Mouse (Mus musculus) Patski (cell line): ENCODE data around the gene Ppm1e. TPM values are rescaled to one million over a fixed set of nuclear protein-coding genes. Genes with fewer than 3 reads are reported as not detected.
"Not testable (repeated sequence)": the region's sequence is repeated elsewhere in the genome, so short reads cannot be mapped to it uniquely, and the experiment has no call there.

ENCODE experiments used
- ATAC-seq: fragments of 100-300 bp; one replicate; pipeline ENCODE4 v1.8.0; 2021
- CTCF ChIA-PET: fragments of 350-600 bp; sonication (Branson Sonifier 250); formaldehyde crosslinking; loops from one replicate; lab custom pipeline; 2022; ENCODE audit warnings: inconsistent platforms; lab: Charles Lee
- POLR2A ChIA-PET: fragments of 350-600 bp; sonication (Branson Sonifier 250); formaldehyde crosslinking; loops from one replicate; lab custom pipeline; 2022; ENCODE audit warnings: antibody characterized with exemption, inconsistent platforms; lab: Charles Lee
- DNase-seq: peaks from one replicate; pipeline ENCODE4 v3.0.0-alpha.2; 2011; ENCODE audit warnings: low read depth, low spot score
- H3K27me3 ChIP-seq: fragments of 371-371 bp; one replicate; pipeline ENCODE4 v1.5.1; 2021
- CTCF ChIP-seq: fragments of 100-300 bp; IDR thresholded peaks from one replicate; pipeline ENCODE4 v1.5.1; 2021
- in situ Hi-C: fragments of 300-500 bp; cut with MboI; formaldehyde crosslinking; loops from 3 replicates; pipeline ENCODE4 v1.11.1; 2018; ENCODE audit warnings: low pct_unique_long_range_greater_than_20kb, mixed read lengths
- polyA plus RNA-seq: library from polyadenylated mRNA; unstranded; gene quantifications from one replicate; pipeline ENCODE4 v1.2.3, GENCODE M21; 2021

The Ppm1e gene
- polyA plus RNA-seq, 1 experiment from 2014 or later: 0.35 TPM

GRCm38 (mm10) chr11:87276240-87276985 is 82.4 kb downstream of the Ppm1e start:
- TF ChIP-seq CTCF: no peak
- POLR2A ChIA-PET: no interaction called here
- DNase-seq: no peak

GRCm38 (mm10) chr11:87275420-87276048 is 83.3 kb downstream of the Ppm1e start:
- ATAC-seq: no peak
- POLR2A ChIA-PET: no interaction called here
- CTCF ChIA-PET: no interaction called here
- H3K27me3 ChIP-seq: peaks cover 9% of the 10 kb centered on the region
- in situ Hi-C loops: no loop called here
- DNase-seq: no peak
- TF ChIP-seq CTCF: no peak

More at GRCm38 (mm10) chr11:87276240-87276985, 82.4 kb downstream of the Ppm1e start:
- in situ Hi-C loops: no loop called here
- peaks cover 9% of the 10 kb centered on the region for H3K27me3 ChIP-seq
- ATAC-seq: no peak
- CTCF ChIA-PET: no interaction called here

DNA sequence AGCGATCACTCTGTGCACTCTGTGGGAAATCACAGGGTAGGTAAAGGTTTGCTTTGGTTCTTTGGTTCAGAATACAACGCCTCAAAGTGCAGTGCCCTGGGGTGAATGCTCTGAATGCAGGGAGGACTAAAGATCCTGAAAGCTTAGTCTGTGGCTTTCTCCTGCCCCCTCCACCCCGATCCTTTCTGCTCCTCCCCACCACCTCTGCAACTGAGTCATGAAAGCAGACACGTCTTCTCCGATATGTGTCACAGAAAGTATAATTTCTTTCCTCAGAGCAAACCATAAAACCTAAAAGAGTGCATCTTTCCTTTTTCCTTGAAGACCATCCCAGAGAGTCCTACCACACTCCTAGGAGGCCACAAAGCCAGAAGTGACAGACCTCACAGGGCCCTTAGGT is 86.1 kb downstream of the Ppm1e start:
- CTCF ChIA-PET: no interaction called here
- POLR2A ChIA-PET: no interaction called here
- H3K27me3 ChIP-seq: peaks cover 17% of the 10 kb centered on the region
- in situ Hi-C loops: no loop called here
- ATAC-seq: no peak
- DNase-seq: no peak
- no peak for TF ChIP-seq CTCF

GRCm38 (mm10) chr11:87271479-87271878 is 87.3 kb downstream of the Ppm1e start:
- DNase-seq (no peak), ATAC-seq (no peak)
- peak; percentile 27 for TF ChIP-seq CTCF
- ChIA-PET POLR2A (no interaction called here), CTCF (no interaction called here)
- H3K27me3 ChIP-seq: peaks cover 17% of the 10 kb centered on the region
- in situ Hi-C loops: no loop called here

DNA sequence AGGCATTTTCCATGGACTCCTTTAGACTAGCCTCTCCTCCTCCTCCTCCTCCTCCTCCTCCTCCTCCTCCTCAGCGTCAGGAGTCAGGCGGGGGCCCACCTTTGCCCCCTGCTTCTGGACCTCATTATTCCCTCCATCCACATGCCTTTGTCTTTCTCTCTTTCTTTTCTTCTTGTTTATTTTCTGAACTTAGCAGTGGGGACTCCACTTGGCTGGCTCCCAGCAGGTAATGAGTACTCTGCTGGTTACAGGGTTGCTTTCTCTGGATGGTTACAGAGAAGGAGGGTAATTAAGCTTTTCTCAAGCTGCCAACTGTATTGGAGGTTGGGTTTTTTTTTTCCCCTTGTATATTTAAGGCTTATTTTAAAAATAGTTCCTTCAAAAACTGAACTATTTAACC is 87.9 kb downstream of the Ppm1e start:
- ATAC-seq (no peak), DNase-seq (no peak)
- peaks cover 18% of the 10 kb centered on the region for H3K27me3 ChIP-seq
- in situ Hi-C loops: no loop called here
- TF ChIP-seq CTCF: no peak
- CTCF ChIA-PET: no interaction called here
- POLR2A ChIA-PET: no interaction called here

- no peak for TF ChIP-seq CTCF
- H3K27me3 ChIP-seq: peaks cover 18% of the 10 kb centered on the region
- ATAC-seq (no peak), DNase-seq (no peak)
- ChIA-PET CTCF (no interaction called here), POLR2A (no interaction called here)
- in situ Hi-C loops: no loop called here
These were observed 88.4 kb downstream of the Ppm1e start for GRCm38 (mm10) chr11:87270446-87270845.

- DNase-seq: no peak
- no peak for ATAC-seq
- peaks cover 18% of the 10 kb centered on the region for H3K27me3 ChIP-seq
- ChIA-PET POLR2A (no interaction called here), CTCF (no interaction called here)
- TF ChIP-seq CTCF: peak; percentile 40
- in situ Hi-C loops: no loop called here
These were observed 90.0 kb downstream of the Ppm1e start for GRCm38 (mm10) chr11:87268803-87269202.

- no peak for TF ChIP-seq CTCF
- DNase-seq (no peak), ATAC-seq (no peak)
- CTCF ChIA-PET: no interaction called here
- in situ Hi-C loops: no loop called here
- POLR2A ChIA-PET: no interaction called here
- H3K27me3 ChIP-seq: peaks cover 18% of the 10 kb centered on the region
These were observed 92.6 kb downstream of the Ppm1e start for GRCm38 (mm10) chr11:87266246-87266645.

DNA sequence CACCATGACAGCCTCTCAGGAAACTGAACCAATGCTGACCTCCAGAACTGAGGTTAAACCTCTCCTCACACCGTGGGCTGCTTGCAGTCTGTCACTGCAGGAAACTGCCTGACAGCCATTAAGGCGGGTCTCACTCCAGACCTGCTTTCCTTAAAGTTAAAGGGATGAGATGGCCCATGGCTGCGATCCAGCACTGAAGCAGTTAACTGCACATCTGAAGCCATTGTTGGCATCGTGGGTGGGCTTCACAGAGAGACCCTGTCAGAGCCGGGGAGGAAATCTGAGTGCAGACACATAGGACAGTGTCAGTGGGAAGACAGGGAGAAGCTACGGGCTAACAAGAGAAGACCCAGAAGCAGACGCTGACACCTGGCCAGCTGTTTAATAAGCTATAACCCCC is 94.9 kb downstream of the Ppm1e start:
- no peak for TF ChIP-seq CTCF
- DNase-seq (no peak), ATAC-seq (no peak)
- peaks cover 11% of the 10 kb centered on the region for H3K27me3 ChIP-seq
- CTCF ChIA-PET: no interaction called here
- POLR2A ChIA-PET: no interaction called here
- in situ Hi-C loops: no loop called here

- in situ Hi-C loops, CTCF ChIA-PET, DNase-seq, POLR2A ChIA-PET, ATAC-seq, H3K27me3 ChIP-seq: not testable (repeated sequence)
These were observed 97.1 kb downstream of the Ppm1e start for GRCm38 (mm10) chr11:87261705-87262104.

- ChIA-PET POLR2A (no interaction called here), CTCF (interaction anchor here (1.5 kb wide), 1 partner anchor 12 kb away, joined by 3 read pairs; no protein-coding TSS in a partner anchor)
- no peaks in the 10 kb centered on the region for H3K27me3 ChIP-seq
- ATAC-seq (no peak), DNase-seq (no peak)
- TF ChIP-seq CTCF: no peak
- in situ Hi-C loops: no loop called here
These were observed 99.0 kb downstream of the Ppm1e start for GRCm38 (mm10) chr11:87259792-87260191.
